Mouse (Mus musculus): Measurements from ENCODE around the gene Tomm70a.
"Not testable (repeated sequence)": the region's sequence is repeated elsewhere in the genome, so short reads cannot be mapped to it uniquely, and the experiment has no call there.

The Tomm70a gene

GRCm38 (mm10) chr16:57144741-57145140, 23.2 kb downstream of the Tomm70a start:
- no peak for DNase-seq (ENCODE audit: low spot score in 2 of 2)

GRCm38 (mm10) chr16:57151437-57151836, 29.9 kb downstream of the Tomm70a start:
- DNase-seq (ENCODE audit: low spot score in 2 of 2) = no peak

GRCm38 (mm10) chr16:57155899-57156298, 34.4 kb downstream of the Tomm70a start:
- DNase-seq (ENCODE audit: low spot score in 2 of 2) = no peak

- DNase-seq (ENCODE audit: low spot score in 2 of 2) = no peak
Observed at GRCm38 (mm10) chr16:57157076-57157475, 35.6 kb downstream of the Tomm70a start.

GRCm38 (mm10) chr16:57157728-57158127, 36.2 kb downstream of the Tomm70a start:
- no peak for DNase-seq (ENCODE audit: low spot score in 2 of 2)

GRCm38 (mm10) chr16:57159835-57160234, 38.3 kb downstream of the Tomm70a start:
- no peak for DNase-seq (ENCODE audit: low spot score in 2 of 2)

GRCm38 (mm10) chr16:57162841-57163240, 41.3 kb downstream of the Tomm70a start:
- DNase-seq (ENCODE audit: low spot score in 2 of 2) = no peak

GRCm38 (mm10) chr16:57163694-57164093, 42.2 kb downstream of the Tomm70a start:
- DNase-seq (ENCODE audit: low spot score in 2 of 2) = no peak

- no peak for DNase-seq (ENCODE audit: low spot score in 2 of 2)
Observed at GRCm38 (mm10) chr16:57165157-57165556, 43.7 kb downstream of the Tomm70a start.

GRCm38 (mm10) chr16:57166086-57166485, 44.6 kb downstream of the Tomm70a start:
- DNase-seq (ENCODE audit: low spot score in 2 of 2) = no peak

GRCm38 (mm10) chr16:57166611-57167513, 45.4 kb downstream of the Tomm70a start, which contains the start of gene Nit2:
Gene Nit2 (minus strand): TSS chr16:57167341.
- DNase-seq (ENCODE audit: low spot score in 2 of 2) = peak; percentile 91 to 96

GRCm38 (mm10) chr16:57167514-57167912, 46.0 kb downstream of the Tomm70a start:
- no peak for DNase-seq (ENCODE audit: low spot score in 2 of 2)

- no peak for DNase-seq (ENCODE audit: low spot score in 2 of 2)
Observed at GRCm38 (mm10) chr16:57168236-57168635, 46.7 kb downstream of the Tomm70a start.

- no peak for DNase-seq (ENCODE audit: low spot score in 2 of 2)
Observed at GRCm38 (mm10) chr16:57171161-57171560, 49.7 kb downstream of the Tomm70a start.

GRCm38 (mm10) chr16:57171570-57171969, 50.1 kb downstream of the Tomm70a start:
- DNase-seq (ENCODE audit: low spot score in 2 of 2) = no peak

GRCm38 (mm10) chr16:57174480-57174879, 53.0 kb downstream of the Tomm70a start:
- not testable (repeated sequence) for DNase-seq (ENCODE audit: low spot score in 2 of 2)

- DNase-seq (ENCODE audit: low spot score in 2 of 2) = no peak
Observed at GRCm38 (mm10) chr16:57175751-57176150, 54.2 kb downstream of the Tomm70a start.

GRCm38 (mm10) chr16:57176276-57176675, 54.8 kb downstream of the Tomm70a start:
- no peak for DNase-seq (ENCODE audit: low spot score in 2 of 2)

- no peak for DNase-seq (ENCODE audit: low spot score in 2 of 2)
Observed at GRCm38 (mm10) chr16:57177254-57177653, 55.8 kb downstream of the Tomm70a start.

GRCm38 (mm10) chr16:57177664-57178063, 56.2 kb downstream of the Tomm70a start:
- no peak for DNase-seq (ENCODE audit: low spot score in 2 of 2)

GRCm38 (mm10) chr16:57181180-57181579, 59.7 kb downstream of the Tomm70a start:
- DNase-seq (ENCODE audit: low spot score in 2 of 2) = no peak

- DNase-seq (ENCODE audit: low spot score in 2 of 2) = no peak
Observed at GRCm38 (mm10) chr16:57182037-57182436, 60.5 kb downstream of the Tomm70a start.

GRCm38 (mm10) chr16:57186618-57187017, 65.1 kb downstream of the Tomm70a start:
- DNase-seq (ENCODE audit: low spot score in 2 of 2) = no peak
